Mouse (Mus musculus) Muller cell, postnatal 12 days (primary cell): ENCODE results near the gene Taf9b.
"Not testable (repeated sequence)": the region's sequence is repeated elsewhere in the genome, so short reads cannot be mapped to it uniquely, and the experiment has no call there.

Source experiments
- DNase-seq: peaks from one replicate; pipeline ENCODE4 v3.0.0-alpha.2; 2015; ENCODE audit errors: inconsistent ontology term

Gene Taf9b

GRCm38 (mm10) chrX:106221058-106221457 lies at the start of gene Taf9b:
Gene Taf9b, minus strand, starts transcription at chrX:106221158.
- DNase-seq = no peak

DNA sequence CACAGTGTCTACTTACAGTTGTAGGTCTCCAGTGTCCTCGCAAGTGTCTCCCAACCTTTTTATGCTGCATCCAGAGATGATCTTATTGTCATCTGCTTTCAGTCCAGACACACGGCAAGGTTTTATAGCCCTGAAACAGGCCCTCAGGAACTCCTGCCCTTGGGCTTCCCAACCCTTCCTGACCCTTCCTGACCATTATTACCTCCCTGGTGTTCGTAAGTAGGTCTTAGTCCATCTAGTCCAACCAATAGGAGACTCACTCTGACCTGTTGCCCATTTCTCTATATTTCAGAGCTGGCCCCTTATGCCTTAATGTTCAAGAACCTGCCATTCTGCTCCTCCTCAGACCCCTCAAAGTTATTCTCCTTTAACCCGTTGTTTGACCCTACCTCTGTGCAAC lies 34.3 kb upstream of the Taf9b start, which contains the start of gene Fnd3c2:
TSS of gene Fnd3c2 (minus strand) at position 101 of the 400 bp plus-strand sequence.
- no peak for DNase-seq

GRCm38 (mm10) chrX:106219171-106220032 lies 1.6 kb downstream of the Taf9b start:
- peak; percentile 75 for DNase-seq

DNA sequence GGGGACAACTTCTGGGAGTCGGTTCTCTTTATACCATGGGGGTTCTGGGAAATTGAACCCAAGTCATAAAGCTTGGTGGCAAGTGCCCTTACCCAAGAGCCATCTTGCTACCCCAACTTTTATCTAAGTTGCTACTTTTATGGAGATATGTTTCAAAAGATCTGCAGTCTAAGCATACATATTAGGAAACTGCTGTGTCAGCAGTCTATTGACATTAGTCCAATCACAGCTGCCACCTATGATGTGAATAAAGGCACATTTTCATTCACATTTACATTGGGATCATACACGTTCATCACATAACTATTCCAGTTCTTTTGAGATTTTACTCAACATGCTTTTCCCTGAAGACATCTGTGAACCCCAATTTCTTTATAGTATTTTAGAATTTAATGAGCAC lies 11.9 kb downstream of the Taf9b start:
- DNase-seq = no peak

- DNase-seq = no peak
These were observed 22.1 kb downstream of the Taf9b start for GRCm38 (mm10) chrX:106198904-106199303.

DNA sequence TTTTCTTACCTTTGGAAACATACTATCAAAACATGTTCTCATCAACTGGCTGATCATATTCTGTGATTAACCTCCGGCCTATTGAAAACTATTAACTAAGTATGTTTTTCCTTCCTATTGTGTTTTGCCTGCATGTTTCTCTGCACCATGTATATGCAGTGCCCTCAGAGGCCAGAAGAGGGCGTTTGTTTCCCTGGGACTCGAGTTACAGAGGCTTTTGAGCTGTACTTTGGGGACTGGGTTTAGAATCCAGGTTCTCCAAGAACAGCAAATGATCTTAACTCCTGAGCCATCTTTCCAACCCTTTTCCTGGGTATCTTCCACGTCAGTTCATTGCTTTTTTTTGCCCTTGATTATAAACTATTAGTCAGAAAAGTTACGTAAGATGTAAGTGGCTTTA lies 23.6 kb downstream of the Taf9b start:
- DNase-seq = no peak

- not testable (repeated sequence) for DNase-seq
These were observed 26.6 kb downstream of the Taf9b start for GRCm38 (mm10) chrX:106194361-106194760.

DNA sequence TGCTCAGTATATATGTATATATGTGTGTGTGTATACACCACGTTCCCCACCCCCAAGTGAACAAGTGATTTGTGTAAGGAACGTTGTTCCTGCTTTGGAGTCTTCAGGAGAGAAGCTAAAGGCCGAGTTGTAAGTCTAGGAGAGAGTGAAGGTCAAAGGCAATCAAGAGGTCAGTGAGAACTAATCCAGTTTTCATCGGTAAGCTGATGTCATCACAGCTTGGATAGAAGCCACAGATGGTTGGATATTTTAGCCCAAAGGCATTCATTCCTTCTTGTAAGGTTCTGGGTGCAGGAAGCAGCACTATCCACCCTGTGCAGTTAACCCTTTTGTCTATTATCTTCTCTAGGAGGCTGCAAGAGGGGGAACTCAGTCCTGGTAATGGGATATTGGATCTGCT lies 30.9 kb downstream of the Taf9b start:
- no peak for DNase-seq

DNA sequence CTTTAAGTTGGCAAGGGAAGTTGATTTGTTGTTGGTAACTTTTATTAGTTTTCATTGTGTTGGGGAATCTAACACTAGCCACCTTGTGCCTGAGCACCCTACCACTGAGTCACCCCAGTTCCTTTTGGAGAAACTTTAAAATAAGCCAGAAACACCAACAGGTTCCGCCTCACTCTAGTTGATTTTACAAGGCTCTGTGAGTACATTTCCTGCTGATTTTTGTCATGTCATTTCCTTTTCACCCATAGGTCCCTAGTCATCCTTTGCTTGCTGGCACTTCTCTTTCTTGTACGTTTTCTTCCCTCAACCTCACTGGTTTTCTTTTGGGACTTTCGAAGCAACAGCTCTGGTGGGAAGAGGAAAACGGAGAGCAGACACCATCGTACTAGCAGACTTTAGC lies 31.6 kb downstream of the Taf9b start:
- no peak for DNase-seq

- DNase-seq = peak; percentile 31
These were observed 33.2 kb downstream of the Taf9b start for GRCm38 (mm10) chrX:106187737-106188136.

- peak; percentile 99 for DNase-seq
These were observed 34.0 kb downstream of the Taf9b start, which contains the start of gene Pgk1 for GRCm38 (mm10) chrX:106186713-106187649. Gene Pgk1, plus strand, starts transcription at chrX:106187100.

GRCm38 (mm10) chrX:106185706-106186105 lies 35.3 kb downstream of the Taf9b start:
- no peak for DNase-seq

- DNase-seq = no peak
These were observed 36.7 kb downstream of the Taf9b start for GRCm38 (mm10) chrX:106184279-106184678.

DNA sequence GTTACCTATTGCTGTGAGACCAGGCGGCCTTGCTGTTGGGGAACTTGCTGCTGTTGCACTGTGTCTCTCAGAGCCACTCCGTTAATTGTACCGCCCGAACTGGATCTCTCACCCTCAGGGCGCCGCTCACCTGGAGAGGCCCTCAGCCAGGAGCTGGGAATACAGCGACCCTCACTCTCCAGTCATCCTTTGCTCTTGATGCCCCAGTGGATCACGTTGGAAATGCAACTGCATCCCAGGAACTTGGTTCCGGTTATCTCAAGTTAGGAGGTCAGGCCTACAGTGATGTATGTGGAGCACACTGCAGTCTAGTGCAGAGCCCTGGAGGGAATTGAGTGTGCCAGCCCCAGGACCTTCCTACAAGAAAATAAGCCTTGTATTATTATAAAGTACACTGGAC lies 44.6 kb downstream of the Taf9b start:
- DNase-seq = no peak

DNA sequence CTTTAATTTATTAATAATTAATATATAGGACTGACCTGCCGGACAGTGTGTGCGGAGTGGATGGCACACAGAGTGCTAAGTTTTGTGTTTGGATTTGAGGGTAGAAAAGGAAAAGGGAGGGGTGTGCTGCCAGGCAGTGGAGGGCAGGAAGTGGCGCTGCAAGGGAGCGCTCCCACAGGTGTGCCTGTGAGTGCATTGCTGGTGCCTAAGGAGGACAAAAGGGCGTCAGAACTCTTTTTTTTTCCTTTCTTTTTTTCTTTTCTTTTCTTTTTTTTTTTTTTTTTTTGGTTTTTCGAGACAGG lies 49.2 kb downstream of the Taf9b start:
- DNase-seq = no peak

DNA sequence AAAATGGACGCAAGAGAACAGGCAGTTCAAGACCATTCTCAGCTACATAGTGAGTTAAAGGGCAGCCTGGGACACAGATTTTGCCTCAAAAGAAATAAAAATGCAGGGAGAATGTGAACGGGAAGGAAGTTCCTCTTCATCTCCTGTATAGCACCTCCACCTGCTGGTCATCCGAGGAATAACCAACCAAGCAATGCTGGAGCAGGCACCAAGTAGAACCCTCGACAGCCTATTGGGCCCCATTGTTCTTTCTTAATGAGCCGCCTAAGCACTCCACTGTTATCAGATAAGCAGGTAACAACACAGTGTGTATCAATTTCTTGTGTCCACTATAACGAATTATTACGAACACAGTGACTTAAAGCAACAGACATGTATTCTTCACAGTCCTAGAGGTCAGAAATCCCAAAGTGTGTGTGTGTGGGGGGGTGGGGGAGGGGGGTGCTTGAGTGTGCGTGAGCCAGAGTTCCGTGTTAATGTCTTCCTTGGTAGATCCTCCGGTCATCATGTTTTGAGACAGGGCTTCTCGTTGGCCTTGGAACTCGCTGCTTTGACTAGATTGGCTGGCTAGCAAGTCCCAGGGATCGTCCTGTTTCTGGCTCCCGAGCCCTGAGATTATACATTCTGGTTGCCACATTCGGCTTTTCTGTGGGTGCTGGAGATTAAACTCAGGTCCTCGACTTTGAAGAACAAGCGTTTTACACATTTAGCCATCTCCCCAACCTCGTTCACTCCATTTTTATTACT lies 49.7 kb downstream of the Taf9b start:
- peak; percentile 56 for DNase-seq

DNA sequence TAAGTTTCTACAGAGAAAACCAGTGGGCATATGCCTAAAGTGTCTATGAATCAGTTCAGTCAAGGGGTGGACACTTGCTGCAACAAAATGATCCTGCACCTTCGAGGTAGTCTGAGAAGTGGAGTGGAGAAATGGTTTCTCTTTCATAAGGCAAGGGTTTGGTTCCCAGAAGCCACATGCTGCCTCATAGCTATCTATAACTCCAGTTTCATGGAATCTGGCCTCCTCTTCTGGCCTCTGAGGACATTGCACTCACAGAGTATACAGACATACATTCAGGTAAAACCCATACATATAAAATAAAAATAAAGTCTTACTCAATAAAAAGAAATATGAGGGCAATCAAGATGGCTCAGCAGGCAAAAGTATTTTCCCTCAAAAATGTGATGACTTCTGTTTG lies 55.9 kb downstream of the Taf9b start:
- DNase-seq = no peak

GRCm38 (mm10) chrX:106164555-106164954 lies 56.4 kb downstream of the Taf9b start:
- no peak for DNase-seq

DNA sequence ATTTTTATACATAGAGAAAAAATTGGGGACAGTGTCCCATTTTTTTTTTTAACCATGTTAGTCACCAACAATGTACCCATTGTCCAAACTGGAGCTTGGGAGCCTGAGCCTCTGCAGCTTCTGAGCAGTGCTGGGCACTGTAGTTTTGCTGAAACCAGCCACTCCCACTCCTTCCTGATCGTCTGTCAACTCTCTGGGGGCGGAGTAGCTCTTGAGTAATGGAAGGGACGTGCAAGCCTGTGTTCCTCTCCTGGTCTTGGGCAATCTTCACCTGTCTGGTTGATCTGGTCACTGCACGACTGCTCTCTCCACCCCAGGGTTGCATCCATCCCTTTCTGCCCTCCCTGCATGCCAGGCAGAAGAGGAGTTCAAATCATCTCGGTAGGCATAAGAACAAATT lies 57.0 kb downstream of the Taf9b start:
- DNase-seq = no peak
